Mouse (Mus musculus): ENCODE data around the gene Abcc9. TPM values are rescaled to one million over a fixed set of nuclear protein-coding genes. Genes with fewer than 3 reads are reported as not detected.

The Abcc9 gene
- polyA plus RNA-seq, 1 experiment from 2014 or later, result 2.4 TPM

DNA sequence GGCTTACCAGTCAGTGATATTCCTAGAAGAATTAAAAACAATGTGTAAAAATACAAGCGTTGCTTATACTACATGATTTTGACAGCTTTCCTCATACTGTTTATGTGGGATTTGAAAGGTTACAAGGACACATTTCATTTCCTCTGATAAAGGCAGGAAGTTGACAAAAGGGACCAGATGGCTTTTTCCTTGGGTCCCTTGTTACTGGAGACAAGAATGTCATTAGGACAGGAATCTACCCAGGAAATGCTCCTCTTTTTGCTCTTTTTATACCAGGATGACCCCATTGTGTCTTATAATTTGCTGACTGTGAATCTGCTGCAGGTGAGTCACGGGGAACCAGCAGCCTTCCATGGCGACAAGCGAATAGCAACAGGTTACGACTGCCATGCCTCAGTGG, 162.0 kb downstream of the Abcc9 start:
- Histone ChIP-seq H3K36me3 (no peaks in the 10 kb centered on the region), H3K9ac (no peak overlapping the region), H3K4me3 (no peak overlapping the region), H3K9me3 (no peaks in the 10 kb centered on the region), H3K27me3 (replicated peaks) (no peaks in the 10 kb centered on the region), H3K27ac (no peak overlapping the region), H3K4me2 (replicated peaks) (no peak overlapping the region), H3K4me1 (no peaks in the 10 kb centered on the region)
- ATAC-seq (ENCODE audit: low FRiP score, low read depth), result no peak
- WGBS, result 89% methylated on average over 5 of the region's 5 CpGs

DNA sequence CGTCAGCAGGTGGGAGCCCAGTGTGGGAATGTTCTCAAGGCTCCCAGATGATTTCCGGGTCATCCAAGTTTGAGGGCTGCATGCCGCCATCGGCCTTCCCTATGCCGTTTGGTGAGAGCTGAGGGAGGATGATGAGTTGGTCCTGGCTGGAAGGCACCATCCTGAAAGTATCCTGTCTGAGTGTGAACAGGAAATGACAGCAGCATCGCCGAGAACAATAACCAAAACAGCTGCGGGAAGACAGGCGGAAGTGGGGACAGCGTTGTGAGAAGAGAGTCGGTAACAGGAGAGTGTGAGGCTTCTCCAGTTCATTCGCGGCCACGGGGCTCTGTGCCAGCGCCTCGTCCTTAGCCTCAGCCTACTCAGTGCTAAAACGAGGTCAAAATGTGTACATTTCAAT, 163.6 kb downstream of the Abcc9 start:
- ATAC-seq (ENCODE audit: low FRiP score, low read depth), result no peak
- WGBS, result 89% methylated on average over 17 of the region's 17 CpGs

More for the DNA sequence above, 163.6 kb downstream of the Abcc9 start:
- no peak overlapping the region for H3K4me2 ChIP-seq (replicated peaks)
- no peaks in the 10 kb centered on the region for H3K27me3 ChIP-seq (replicated peaks)
- no peak overlapping the region for H3K27ac ChIP-seq
- H3K9me3 ChIP-seq, result no peaks in the 10 kb centered on the region
- no peak overlapping the region for H3K9ac ChIP-seq
- no peaks in the 10 kb centered on the region for H3K4me1 ChIP-seq
- H3K4me3 ChIP-seq, result no peak overlapping the region
- H3K36me3 ChIP-seq, result no peaks in the 10 kb centered on the region

Other genes with a start within 250 kb of the Abcc9 start
- 0.06 TPM in 1 of 2 replicates, not detected in the other for gene Gys2, start 229.2 kb downstream of the Abcc9 start, polyA plus RNA-seq (2016; fragmentation: Nextera tagmentation; extraction: Ambion mirVana)
- 495 and 509 TPM in 2 replicates for gene Ldhb, start 194.4 kb downstream of the Abcc9 start, polyA plus RNA-seq (2016; fragmentation: Nextera tagmentation; extraction: Ambion mirVana)
- gene Kcnj8, start 130.7 kb downstream of the Abcc9 start, polyA plus RNA-seq (2016; fragmentation: Nextera tagmentation; extraction: Ambion mirVana), result 6.6 and 8.4 TPM in 2 replicates
- gene Cmas, start 54.4 kb upstream of the Abcc9 start, polyA plus RNA-seq (2016; fragmentation: Nextera tagmentation; extraction: Ambion mirVana), result 144 and 147 TPM in 2 replicates
- 0.11 TPM in 1 of 2 replicates, not detected in the other for gene Sult6b2, start 102.2 kb upstream of the Abcc9 start, polyA plus RNA-seq (2016; fragmentation: Nextera tagmentation; extraction: Ambion mirVana)

Measured in neural tube, embryonic 12.5 days (tissue).